8 mouse cellular contexts compared by ENCODE assay signal in genomic region chr3:87174769-87175437, GRCm38 (mm10). TPM values are rescaled to one million over a fixed set of nuclear protein-coding genes. Genes with fewer than 3 reads are reported as not detected.
DNase-seq lines count a peak whose midpoint lies in the region; ATAC-seq and TF ChIP-seq lines count a peak whose summit lies in the region.

No protein-coding gene starts in this region.

- peak overlapping the region; percentile 88 for H3K4me2 ChIP-seq in embryonic facial prominence, embryonic 13.5 days
- peak overlapping the region; percentile 91 for H3K4me2 ChIP-seq in intestine, embryonic 14.5 days (ENCODE audit: low read length)
- H3K4me2 ChIP-seq in neural tube, embryonic 12.5 days (replicated peaks), result peak overlapping the region; percentile 82

- no peak for DNase-seq in left cerebral cortex, adult 2 months (ENCODE audit: extremely low spot score in 1 of 2, low spot score in 2 of 2)
- DNase-seq in left cerebral cortex, adult 18-20 months (ENCODE audit: low spot score in 2 of 2), result no peak
- DNase-seq in intestine, embryonic 14.5 days (ENCODE audit: low spot score), result no peak
- DNase-seq in frontal cortex, postnatal 14 days (ENCODE audit: low spot score in 2 of 2), result no peak
- DNase-seq in retina, embryonic 14.5 days (ENCODE audit: low spot score), result no peak
- DNase-seq in thymus, adult 18-20 months, result no peak

- peak overlapping the region; percentile 8; the same call in 1 of the 2 replicates for H3K27ac ChIP-seq in left cerebral cortex, adult 2 months
- peak overlapping the region; percentile 91 for H3K27ac ChIP-seq in embryonic facial prominence, embryonic 13.5 days
- peak overlapping the region; percentile 90 for H3K27ac ChIP-seq in intestine, embryonic 14.5 days (ENCODE audit: low read depth)
- H3K27ac ChIP-seq in neural tube, embryonic 12.5 days, result peak overlapping the region; percentile 46; the same call in 1 of the 2 replicates

- H3K27me3 ChIP-seq in embryonic facial prominence, embryonic 13.5 days, result no peaks in the 10 kb centered on the region
- no peaks in the 10 kb centered on the region for H3K27me3 ChIP-seq in intestine, embryonic 14.5 days (replicated peaks; ENCODE audit: control insufficient read depth, insufficient read depth, low read length)
- H3K27me3 ChIP-seq in neural tube, embryonic 12.5 days (replicated peaks), result no peaks in the 10 kb centered on the region

- WGBS in embryonic facial prominence, embryonic 13.5 days, result 2% methylated on average over 25 of the region's 25 CpGs
- 2% methylated on average over 25 of the region's 25 CpGs for WGBS in intestine, embryonic 14.5 days
- WGBS in neural tube, embryonic 12.5 days, result 2% methylated on average over 25 of the region's 25 CpGs

- intact Hi-C loops in left cerebral cortex, adult 2 months (cut with DNase I), result loop anchor here (1.0 to 2.0 kb wide), 2 partner anchors 85 to 142 kb away; no protein-coding TSS in a partner anchor

- no peak; the same call in 1 of the 2 replicates for TF ChIP-seq CTCF in left cerebral cortex, adult 2 months (IDR thresholded peaks at IDR 0.05)

- H3K36me3 ChIP-seq in embryonic facial prominence, embryonic 13.5 days, result no peaks in the 10 kb centered on the region
- H3K36me3 ChIP-seq in intestine, embryonic 14.5 days (ENCODE audit: control insufficient read depth, insufficient read depth, low read length), result no peaks in the 10 kb centered on the region
- no peaks in the 10 kb centered on the region for H3K36me3 ChIP-seq in neural tube, embryonic 12.5 days

- peaks cover 30% of the 10 kb centered on the region for H3K4me1 ChIP-seq in embryonic facial prominence, embryonic 13.5 days
- H3K4me1 ChIP-seq in intestine, embryonic 14.5 days (replicated peaks; ENCODE audit: control insufficient read depth, insufficient read depth, low read length), result peaks cover 32% of the 10 kb centered on the region
- peaks cover 38% of the 10 kb centered on the region for H3K4me1 ChIP-seq in neural tube, embryonic 12.5 days

- H3K9ac ChIP-seq in embryonic facial prominence, embryonic 13.5 days, result peak overlapping the region; percentile 94
- H3K9ac ChIP-seq in intestine, embryonic 14.5 days (ENCODE audit: low read length), result peak overlapping the region; percentile 86
- peak overlapping the region; percentile 75 for H3K9ac ChIP-seq in neural tube, embryonic 12.5 days

- H3K4me3 ChIP-seq in left cerebral cortex, adult 2 months, result peak overlapping the region; percentile 55
- peak overlapping the region; percentile 84 for H3K4me3 ChIP-seq in embryonic facial prominence, embryonic 13.5 days
- H3K4me3 ChIP-seq in intestine, embryonic 14.5 days (ENCODE audit: low read depth, low read length), result peak overlapping the region; percentile 59
- peak overlapping the region; percentile 64 for H3K4me3 ChIP-seq in neural tube, embryonic 12.5 days

- no peak for ATAC-seq in embryonic facial prominence, embryonic 13.5 days (ENCODE audit: insufficient number of reproducible peaks, insufficient read depth, low FRiP score, low TSS enrichment, low read depth)
- no peak for ATAC-seq in intestine, embryonic 14.5 days (replicated peaks; ENCODE audit: low FRiP score, low TSS enrichment, low read depth)
- ATAC-seq in neural tube, embryonic 12.5 days (ENCODE audit: low FRiP score, low read depth), result peak; percentile 72; the same call in 1 of the 2 replicates

- H3K9me3 ChIP-seq in embryonic facial prominence, embryonic 13.5 days, result no peaks in the 10 kb centered on the region
- H3K9me3 ChIP-seq in intestine, embryonic 14.5 days (ENCODE audit: control insufficient read depth, low read length), result no peaks in the 10 kb centered on the region
- H3K9me3 ChIP-seq in neural tube, embryonic 12.5 days, result no peaks in the 10 kb centered on the region

RNA-seq across cellular contexts. Expression of gene Kirrel, which starts 0.4 kb away (rescaled TPM):
- total RNA-seq in left cerebral cortex, adult 2 months (2021), result 1 to 10 TPM; 4.3 to 4.9 TPM
- total RNA-seq in left cerebral cortex, adult 18-20 months (2021), result 1 to 10 TPM; 3.9 to 4.2 TPM
- 20.4 and 21.9 TPM in 2 replicates for polyA plus RNA-seq in embryonic facial prominence, embryonic 13.5 days (2015; fragmentation: Nextera tagmentation; extraction: Ambion mirVana)
- polyA plus RNA-seq in intestine, embryonic 14.5 days (2014; fragmentation: Nextera tagmentation; extraction: Ambion mirVana), result 10.1 and 10.8 TPM in 2 replicates
- polyA plus RNA-seq in neural tube, embryonic 12.5 days (2016; fragmentation: Nextera tagmentation; extraction: Ambion mirVana), result 12.9 and 13.2 TPM in 2 replicates

Comparison
In these comparisons a context has a peak if more than half of its experiments do, and no peak if none do; other contexts are left out.
1. H3K27ac ChIP-seq: peak in every context shown above with its lines; median percentile 91 in embryonic facial prominence, embryonic 13.5 days; 90 in intestine, embryonic 14.5 days; 46 in neural tube, embryonic 12.5 days; 8 in left cerebral cortex, adult 2 months.